Mouse (Mus musculus): Measurements from ENCODE around the gene Adamts4. TPM values are rescaled to one million over a fixed set of nuclear protein-coding genes. Genes with fewer than 3 reads are reported as not detected.

Adamts4 gene
- total RNA-seq, 2 experiments from 2014 or later = 0.15 to 0.73 TPM

DNA sequence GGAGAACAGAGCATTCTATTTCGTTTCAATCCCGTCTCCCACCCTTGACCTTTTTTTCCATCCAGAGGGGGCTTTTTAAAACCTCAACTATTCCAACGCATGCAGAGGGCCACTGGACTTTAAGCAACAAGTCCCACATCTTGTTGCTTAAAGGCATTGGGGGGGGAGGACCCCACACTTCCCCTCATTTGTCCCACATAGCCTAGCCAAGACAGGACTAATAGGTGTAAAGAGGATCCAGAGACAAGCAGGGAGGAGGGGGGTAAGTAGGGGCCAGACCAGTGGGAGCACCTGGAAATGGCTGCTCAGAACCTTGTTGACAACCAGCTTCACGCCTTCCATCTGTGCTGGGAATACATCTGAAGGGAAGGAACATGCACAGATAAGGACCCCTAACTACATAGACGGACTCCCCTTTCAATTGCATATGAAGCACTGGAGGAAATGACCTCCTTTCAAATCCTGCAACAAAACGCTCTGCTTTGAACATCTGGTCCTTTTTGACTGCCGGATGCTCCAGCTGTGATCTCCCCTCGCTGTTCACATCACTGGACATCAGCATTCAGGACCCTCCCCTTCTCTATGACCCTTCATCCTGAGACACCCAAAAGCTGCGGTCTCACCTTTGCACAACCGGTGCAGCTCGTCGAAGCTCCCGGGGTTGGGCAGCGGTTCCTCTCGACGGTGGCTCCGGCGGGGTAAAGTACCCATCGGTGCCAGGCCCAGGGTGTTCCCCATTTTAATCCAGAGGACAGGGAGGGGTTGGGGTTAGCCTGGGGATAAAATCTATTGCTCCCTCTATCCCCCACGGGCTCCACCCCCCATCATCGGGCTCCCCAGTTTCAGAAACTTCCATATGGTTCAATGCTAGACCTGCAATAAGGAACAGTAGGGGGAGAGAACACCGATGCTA, 28.7 kb upstream of the Adamts4 start:
- H3K4me3 ChIP-seq = peak overlapping the region; percentile 88
- intact Hi-C loops (cut with DNase I) = loop anchor here (1.0 to 2.0 kb wide), 4 partner anchors 17 to 105 kb away; no protein-coding TSS in a partner anchor
- DNase-seq = peak; percentile 41
- TF ChIP-seq CTCF (IDR thresholded peaks at IDR 0.05) = no peak
- H3K27ac ChIP-seq = peak overlapping the region; percentile 95

DNA sequence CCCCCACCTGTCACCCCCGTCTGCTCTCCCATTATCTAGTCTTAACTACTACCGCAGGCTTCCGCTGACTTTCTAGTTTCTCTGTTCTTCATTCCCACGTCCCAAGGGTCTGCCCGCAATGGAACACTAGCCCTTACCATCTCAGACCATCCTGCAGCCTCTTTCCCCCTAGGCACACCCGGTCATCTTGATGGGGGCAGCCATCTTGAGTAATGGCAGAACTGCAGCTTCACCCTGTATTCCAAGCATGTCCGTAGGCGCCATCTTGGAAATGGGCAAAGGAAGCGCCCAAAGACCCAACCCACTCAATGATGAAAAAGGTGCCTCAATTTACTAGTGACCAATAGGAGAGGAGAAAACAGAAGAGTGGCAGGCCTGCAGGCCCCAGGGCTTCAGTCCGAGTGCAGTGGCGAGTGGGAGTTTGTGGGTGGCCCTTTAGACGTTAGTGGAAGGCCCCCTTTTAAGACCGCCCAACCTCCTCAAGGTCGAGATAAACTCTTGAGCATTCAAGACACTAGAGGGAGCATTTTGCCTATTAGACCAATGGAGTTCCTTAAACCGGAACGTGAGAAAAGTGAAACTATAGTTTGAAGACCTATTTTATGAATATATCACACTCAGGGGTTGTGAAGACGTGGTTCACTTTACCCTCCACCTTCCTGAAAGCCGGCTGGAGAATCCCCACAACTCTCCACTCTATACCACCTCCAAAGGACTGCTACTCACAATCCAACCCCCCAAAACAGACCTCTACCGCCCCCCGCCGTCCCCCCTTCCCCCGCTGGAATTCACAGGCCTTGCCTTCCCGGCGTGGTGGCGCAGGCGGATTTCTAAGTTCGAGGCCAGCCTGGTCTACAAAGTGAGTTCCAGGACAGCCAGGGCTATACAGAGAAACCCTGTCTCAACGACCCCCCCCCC, 27.7 kb upstream of the Adamts4 start, which contains the start of gene Tomm40l:
Tomm40l (minus strand) TSS at position 277 of the 918 bp plus-strand sequence.
- Histone ChIP-seq H3K4me3 (peak within 1 kb of the TSS; percentile 88), H3K27ac (peak within 1 kb of the TSS; percentile 95)
- peak; percentile 83 for TF ChIP-seq CTCF (IDR thresholded peaks at IDR 0.05)
- peak; percentile 95 for DNase-seq
- intact Hi-C loops (cut with DNase I) = loop anchor here (1.0 to 2.0 kb wide), 4 partner anchors 16 to 106 kb away; no protein-coding TSS in a partner anchor

DNA sequence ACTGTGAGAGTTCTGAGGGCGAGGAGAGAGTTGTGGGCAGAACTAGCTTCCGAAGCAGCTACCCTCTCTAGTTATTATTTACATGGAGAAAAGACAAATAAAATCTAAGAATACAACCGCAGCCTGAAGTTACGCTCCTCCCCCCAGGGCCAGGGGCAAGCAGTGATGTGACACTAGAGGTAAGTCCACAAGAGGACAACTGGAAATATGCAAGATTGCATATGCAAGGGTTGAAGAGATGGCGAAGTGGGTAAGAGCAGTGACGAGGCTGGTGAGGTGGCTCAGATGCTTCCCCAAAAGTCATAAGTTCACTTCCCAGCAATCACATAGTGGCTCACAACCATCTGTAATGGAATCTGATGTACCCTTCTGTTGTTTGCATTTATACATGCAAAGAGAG, 27.1 kb upstream of the Adamts4 start:
- peak overlapping the region; percentile 95 for H3K27ac ChIP-seq
- H3K4me3 ChIP-seq = peak overlapping the region; percentile 78
- TF ChIP-seq CTCF (IDR thresholded peaks at IDR 0.05) = no peak
- DNase-seq = no peak
- intact Hi-C loops (cut with DNase I) = loop anchor here (2.0 kb wide), 2 partner anchors 16 to 34 kb away; no protein-coding TSS in a partner anchor

DNA sequence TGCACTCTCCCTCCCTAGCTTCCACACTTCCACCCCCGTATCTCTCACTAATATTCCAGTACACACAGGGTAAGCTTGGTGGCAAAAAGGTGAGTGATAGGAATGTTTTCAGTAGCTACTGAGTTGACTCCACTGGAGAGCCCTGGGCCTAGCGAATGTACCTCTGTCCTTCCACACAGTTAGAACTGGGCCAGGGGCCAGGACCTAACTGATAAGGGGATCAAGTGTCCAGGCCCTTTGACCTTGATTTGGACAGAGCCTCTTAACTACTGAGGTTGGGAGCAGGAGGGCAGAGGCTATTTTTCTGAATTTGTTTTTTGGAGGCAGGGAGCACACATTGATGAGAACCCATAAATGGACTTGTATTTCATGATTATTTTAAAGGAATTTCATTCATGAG, 26.4 kb upstream of the Adamts4 start:
- no peak for TF ChIP-seq CTCF (IDR thresholded peaks at IDR 0.05)
- intact Hi-C loops (cut with DNase I) = loop anchor here (2.0 kb wide), 2 partner anchors 15 to 33 kb away; no protein-coding TSS in a partner anchor
- H3K27ac ChIP-seq = peak overlapping the region; percentile 35
- DNase-seq = no peak
- no peak overlapping the region for H3K4me3 ChIP-seq

DNA sequence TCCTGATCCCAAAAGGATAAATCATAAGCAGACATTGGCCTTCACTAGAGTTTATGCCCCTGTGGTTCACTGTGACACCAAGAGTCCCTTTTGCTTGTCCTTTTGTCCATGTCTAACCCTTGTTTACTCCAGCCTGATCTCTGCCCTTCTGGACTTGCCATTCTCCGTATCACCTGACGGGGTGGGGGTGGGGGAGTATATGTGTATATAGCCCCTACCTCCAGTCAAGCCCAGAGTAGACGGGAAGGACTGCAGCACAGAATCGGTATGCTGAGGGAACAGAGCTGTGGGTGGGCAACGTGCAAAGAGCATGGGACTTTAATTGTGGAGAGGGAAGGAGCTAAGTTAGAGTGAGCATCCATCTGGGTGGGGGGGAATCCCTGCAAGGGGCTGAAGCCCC, 25.4 kb upstream of the Adamts4 start, which contains the start of gene Apoa2:
Apoa2 (plus strand) TSS at position 198 of the 400 bp plus-strand sequence.
- TF ChIP-seq CTCF (IDR thresholded peaks at IDR 0.05) = no peak
- intact Hi-C loops (cut with DNase I) = no loop called here
- peak within 1 kb of the TSS; percentile 35; the same call in 1 of the 2 replicates for H3K27ac ChIP-seq
- H3K4me3 ChIP-seq = no peak within 1 kb of the TSS
- DNase-seq = no peak

DNA sequence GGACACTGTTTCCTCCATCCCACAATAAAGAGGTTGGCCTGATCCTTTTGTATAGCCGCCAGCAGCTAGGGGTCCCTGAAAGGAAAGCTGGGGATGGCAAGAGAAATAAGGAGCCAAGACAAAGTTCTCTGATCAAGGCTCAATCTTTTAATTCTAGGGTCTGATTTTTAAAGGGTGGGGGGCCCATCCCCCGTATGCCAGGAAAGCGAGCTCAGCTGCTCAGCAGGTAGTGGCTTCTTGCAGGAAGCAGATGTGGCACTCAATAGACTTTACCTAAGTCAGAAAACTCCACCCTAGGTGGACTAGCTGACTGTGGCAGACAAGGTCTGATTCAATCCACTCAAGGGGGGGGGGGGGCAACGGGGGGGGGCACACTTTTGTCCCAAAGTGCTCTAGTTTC, 23.4 kb upstream of the Adamts4 start:
- Histone ChIP-seq H3K27ac (no peak overlapping the region), H3K4me3 (no peak overlapping the region)
- no peak for TF ChIP-seq CTCF (IDR thresholded peaks at IDR 0.05)
- intact Hi-C loops (cut with DNase I) = no loop called here
- no peak for DNase-seq

DNA sequence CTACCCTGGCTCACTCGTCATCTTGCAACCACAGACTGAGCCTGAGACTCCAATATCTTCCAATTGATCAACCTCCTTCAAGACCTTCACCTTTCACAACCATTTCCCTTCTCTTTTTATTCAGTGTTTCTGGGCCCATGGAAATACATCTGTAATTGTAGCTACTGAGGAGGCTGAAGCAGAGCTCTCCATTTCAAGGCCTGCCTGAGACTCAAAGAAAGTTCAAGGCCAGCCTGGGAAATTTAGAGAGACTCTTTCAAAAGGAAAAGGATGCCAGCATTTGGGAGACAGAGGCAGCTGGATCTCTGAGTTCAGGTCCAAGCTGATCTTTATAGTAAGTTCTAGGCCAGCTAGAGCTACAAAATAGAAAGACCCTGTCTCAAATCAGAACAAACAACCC, 22.3 kb upstream of the Adamts4 start:
- no peak for TF ChIP-seq CTCF (IDR thresholded peaks at IDR 0.05)
- H3K27ac ChIP-seq = no peak overlapping the region
- DNase-seq = no peak
- intact Hi-C loops (cut with DNase I) = no loop called here
- no peak overlapping the region for H3K4me3 ChIP-seq

DNA sequence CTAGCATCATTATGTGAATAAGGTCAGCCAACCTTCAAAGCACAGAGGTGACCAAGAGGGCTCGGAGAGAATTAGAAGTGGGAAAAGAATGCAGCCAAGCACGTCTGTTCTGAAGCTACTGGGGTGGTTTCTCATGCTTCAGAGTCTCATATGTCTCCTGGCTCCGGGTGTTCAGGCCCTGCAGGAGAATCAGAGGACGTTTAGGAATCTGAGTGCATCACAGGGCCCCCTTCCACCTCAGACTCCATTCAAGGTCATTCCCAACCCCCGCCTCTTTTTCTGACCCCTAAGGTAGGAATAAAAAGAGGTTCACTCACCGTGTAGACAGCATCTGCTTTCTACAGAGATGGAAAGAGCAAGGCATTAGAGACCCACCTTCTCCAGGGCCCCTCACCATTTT, 20.5 kb upstream of the Adamts4 start:
- Histone ChIP-seq H3K27ac (no peak overlapping the region), H3K4me3 (no peak overlapping the region)
- intact Hi-C loops (cut with DNase I) = no loop called here

DNA sequence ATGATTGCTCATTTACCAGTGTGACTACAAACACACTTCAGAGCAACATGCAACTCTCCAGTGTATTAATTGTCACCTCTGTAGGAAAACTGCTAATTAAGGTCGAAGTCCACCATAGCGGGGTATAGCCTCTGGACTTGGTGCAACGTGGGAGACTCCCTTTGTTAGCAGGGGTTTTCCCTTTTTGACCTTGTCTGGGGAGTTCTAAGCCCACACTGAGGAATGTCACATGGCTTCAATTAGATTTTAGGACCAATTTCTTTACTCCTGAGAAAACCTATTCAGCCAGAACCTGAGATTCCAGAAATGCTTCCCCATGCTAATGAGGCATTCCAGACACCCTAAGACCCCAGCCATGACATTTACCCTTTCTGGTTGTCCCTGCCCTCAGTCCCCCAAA, 20.0 kb upstream of the Adamts4 start:
- intact Hi-C loops (cut with DNase I) = no loop called here
- no peak for TF ChIP-seq CTCF (IDR thresholded peaks at IDR 0.05)
- Histone ChIP-seq H3K4me3 (no peak overlapping the region), H3K27ac (no peak overlapping the region)
- DNase-seq = no peak

More for the DNA sequence above, 20.5 kb upstream of the Adamts4 start:
- no peak for DNase-seq
- TF ChIP-seq CTCF (IDR thresholded peaks at IDR 0.05) = no peak

DNA sequence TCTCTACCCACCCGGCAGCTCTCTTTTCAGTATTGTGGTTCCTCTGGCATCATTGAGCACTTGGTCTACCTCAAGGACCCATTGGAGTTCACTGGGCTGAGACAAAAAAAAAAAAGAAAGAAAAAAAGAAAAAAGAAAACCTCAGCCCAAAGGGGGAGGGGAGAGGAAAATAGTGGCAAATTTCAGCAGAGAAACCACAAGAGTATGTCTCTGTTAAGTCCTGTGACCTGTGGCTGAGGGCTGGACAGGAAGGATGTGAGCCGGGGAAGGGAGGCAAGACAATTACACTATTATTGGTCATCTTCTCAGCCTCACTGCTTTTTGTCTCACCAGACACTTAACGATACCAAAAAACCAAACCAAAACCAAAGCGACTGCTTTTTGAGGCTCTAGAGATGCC, 18.4 kb upstream of the Adamts4 start:
- no peak for DNase-seq
- Histone ChIP-seq H3K4me3 (peak overlapping the region; percentile 35), H3K27ac (no peak overlapping the region)
- TF ChIP-seq CTCF (IDR thresholded peaks at IDR 0.05) = no peak
- intact Hi-C loops (cut with DNase I) = no loop called here

DNA sequence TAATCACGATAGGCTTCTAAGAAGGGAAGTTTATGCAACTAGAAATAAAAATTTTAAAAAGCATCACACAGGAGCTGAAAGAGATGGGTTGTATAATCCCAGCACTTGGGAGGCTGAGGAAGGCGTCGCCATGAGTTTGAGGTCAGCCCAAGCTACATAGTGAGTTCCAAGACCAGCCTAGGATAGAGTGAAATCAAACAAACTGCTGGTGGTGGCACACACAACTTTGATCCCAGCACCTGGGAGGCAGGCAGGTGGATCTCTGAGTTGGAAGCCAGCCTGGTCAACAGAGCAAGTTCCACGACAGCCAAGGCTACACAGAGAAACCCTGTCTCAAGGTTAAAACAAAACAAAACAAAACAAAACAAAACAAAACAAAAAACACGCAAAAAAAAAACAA, 17.9 kb upstream of the Adamts4 start:
- DNase-seq = no peak
- intact Hi-C loops (cut with DNase I) = no loop called here
- no peak for TF ChIP-seq CTCF (IDR thresholded peaks at IDR 0.05)
- Histone ChIP-seq H3K27ac (peak overlapping the region; percentile 89), H3K4me3 (peak overlapping the region; percentile 35)

All from gastrocnemius, adult 2 months (tissue).